Mouse (Mus musculus): ENCODE results near the gene Drd2.

- TF ChIP-seq POLR2A (IDR thresholded peaks at IDR 0.05; ENCODE audit: borderline replicate concordance, low read depth, low read length) (no peak), CTCF (IDR thresholded peaks at IDR 0.05; ENCODE audit: low read depth, low read length) (no peak)
Observed at GRCm38 (mm10) chr9:49386119-49386518, 45.7 kb downstream of the Drd2 start.
